Mouse (Mus musculus) G1E (cell line): ENCODE data around the gene Fis1.

Experiments used
- CTCF ChIP-seq: IDR thresholded peaks from 2 replicates; pipeline ENCODE4 v1.5.1; 2012; ENCODE audit warnings: low read depth, low read length, inconsistent platforms, mixed read lengths
- GATA1 ChIP-seq: IDR thresholded peaks from 2 replicates; pipeline ENCODE4 v1.6.1; 2012; ENCODE audit warnings: borderline replicate concordance, low read length, inconsistent platforms, mixed read lengths
- GATA2 ChIP-seq: IDR thresholded peaks from 2 replicates; pipeline ENCODE4 v1.6.1; 2012; ENCODE audit warnings: low read depth, low read length, inconsistent platforms, borderline replicate concordance
- POLR2AphosphoS5 ChIP-seq: IDR thresholded peaks from 2 replicates; pipeline ENCODE4 v1.6.1; 2012; ENCODE audit warnings: low read depth, low read length, inconsistent platforms; ENCODE audit not compliant: insufficient replicate concordance
- TAL1 ChIP-seq: conservative IDR thresholded peaks from 2 replicates; pipeline ENCODE4 v1.6.1; 2012; ENCODE audit warnings: low read depth, low read length, inconsistent platforms, mixed read lengths

GRCm38 (mm10) chr5:136935905-136936695, 17.0 kb upstream of the Fis1 start:
- peak; percentile 25; the same call in 1 of the 2 replicates for TF ChIP-seq CTCF
- no peak for TF ChIP-seq GATA1
- TF ChIP-seq GATA2 = no peak
- TF ChIP-seq TAL1 = no peak
- no peak for TF ChIP-seq POLR2AphosphoS5
